Mouse (Mus musculus): ENCODE data around the gene Plekha6. TPM values are rescaled to one million over a fixed set of nuclear protein-coding genes. Genes with fewer than 3 reads are reported as not detected.

Gene Plekha6
- polyA plus RNA-seq, 1 experiment from 2014 or later, result 2.5 TPM

DNA sequence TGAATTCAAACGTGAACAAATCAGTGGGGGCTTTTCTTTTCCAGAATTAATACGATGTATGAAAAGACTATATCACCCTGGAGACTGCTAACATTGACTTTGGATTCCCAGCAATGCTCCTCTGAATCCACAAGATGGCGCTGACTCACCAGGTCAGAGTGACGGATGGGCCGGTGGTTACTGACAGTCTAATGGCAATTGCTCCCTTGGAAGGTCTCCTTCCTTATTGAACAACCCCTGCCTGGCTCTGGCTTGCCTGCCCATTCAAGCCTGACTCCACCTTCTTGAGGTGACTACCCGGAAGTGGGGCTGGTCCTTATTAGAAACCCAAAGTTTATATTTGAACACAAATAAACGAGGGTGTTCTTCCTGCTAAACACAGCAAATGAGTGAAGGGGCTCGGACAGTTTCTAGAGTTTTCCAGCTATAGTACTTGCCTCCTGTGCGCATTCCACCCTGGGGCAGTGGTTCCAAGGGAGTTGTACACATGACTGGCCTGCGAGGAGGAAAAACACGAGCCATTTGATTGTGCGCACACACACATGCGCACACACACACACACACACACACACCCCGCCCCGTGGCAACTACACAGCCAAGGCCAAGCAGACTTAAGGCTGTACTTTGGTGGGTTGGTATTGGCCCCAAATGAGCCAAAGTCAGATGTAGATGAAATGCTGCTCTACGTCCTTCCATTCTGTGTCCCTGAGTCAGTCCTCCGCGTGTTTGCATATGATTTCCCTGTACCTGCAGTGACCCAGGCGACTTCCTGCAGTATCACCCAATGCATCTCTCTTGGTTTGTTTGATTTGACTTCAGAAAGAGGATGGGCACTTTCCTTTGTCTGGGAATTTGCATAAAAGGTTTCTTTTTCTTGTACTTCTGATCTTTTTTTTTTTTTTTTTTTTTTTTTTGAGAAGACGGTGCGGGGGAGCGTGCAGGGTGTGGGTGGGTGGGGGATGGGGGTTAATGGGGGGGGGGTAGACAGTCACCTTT is 17.7 kb upstream of the Plekha6 start:
- Histone ChIP-seq H3K4me3 (replicated peaks) (no peak overlapping the region), H3K9ac (no peak overlapping the region), H3K9me3 (replicated peaks) (no peaks in the 10 kb centered on the region), H3K27me3 (no peaks in the 10 kb centered on the region), H3K4me2 (no peak overlapping the region), H3K27ac (replicated peaks) (no peak overlapping the region), H3K4me1 (replicated peaks) (no peaks in the 10 kb centered on the region), H3K36me3 (replicated peaks) (peaks cover 16% of the 10 kb centered on the region)
- ATAC-seq (ENCODE audit: insufficient read depth), result no peak
- WGBS (ENCODE audit: insufficient replicate concordance), result 56% methylated on average over 22 of the region's 22 CpGs

DNA sequence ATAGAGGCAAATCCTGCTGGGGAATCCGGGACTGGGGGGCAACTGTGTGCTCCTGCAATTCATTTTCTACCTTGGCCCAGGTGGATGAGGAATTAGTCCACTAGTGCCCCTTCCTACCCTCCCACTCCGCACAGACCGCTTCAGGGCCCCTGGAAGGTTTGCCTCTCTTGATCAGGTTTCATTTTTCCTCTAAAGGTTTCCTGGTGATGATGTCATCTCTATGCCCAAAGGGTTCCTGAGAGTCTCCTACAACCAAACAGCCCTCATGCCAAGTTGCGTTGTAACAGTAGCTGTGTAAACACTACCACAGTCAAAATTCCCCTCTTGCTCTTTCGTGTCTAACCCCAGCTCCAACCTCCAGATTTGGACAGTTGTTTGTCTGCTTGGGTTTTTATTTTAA is 16.7 kb upstream of the Plekha6 start:
- no peak for ATAC-seq (ENCODE audit: insufficient read depth)
- no peak overlapping the region for H3K4me2 ChIP-seq

DNA sequence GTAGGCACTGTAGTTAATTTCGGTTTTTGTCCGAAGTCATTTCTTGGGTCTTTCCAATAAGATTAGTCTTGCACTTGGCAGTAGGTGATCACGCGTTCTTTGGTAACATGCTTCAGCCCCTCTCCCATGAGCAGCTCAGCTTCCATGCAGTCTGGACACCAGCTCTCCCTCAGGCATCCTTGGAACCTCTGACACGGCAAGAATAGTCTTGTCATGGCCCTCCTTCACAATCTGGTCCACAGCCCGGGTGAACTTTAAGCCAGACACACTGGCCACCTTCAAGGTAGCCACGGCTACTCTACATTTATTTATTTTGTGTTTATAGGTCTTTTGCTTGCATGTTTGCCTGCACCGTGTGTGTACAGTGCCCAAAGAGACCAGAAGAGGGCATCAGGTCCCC is 15.9 kb upstream of the Plekha6 start:
- no peak overlapping the region for H3K4me3 ChIP-seq (replicated peaks)
- no peak for ATAC-seq (ENCODE audit: insufficient read depth)
- H3K9me3 ChIP-seq (replicated peaks), result no peaks in the 10 kb centered on the region
- no peak overlapping the region for H3K4me2 ChIP-seq
- H3K27ac ChIP-seq (replicated peaks), result no peak overlapping the region
- H3K36me3 ChIP-seq (replicated peaks), result no peaks in the 10 kb centered on the region
- H3K9ac ChIP-seq, result no peak overlapping the region
- no peaks in the 10 kb centered on the region for H3K4me1 ChIP-seq (replicated peaks)
- no peaks in the 10 kb centered on the region for H3K27me3 ChIP-seq
- WGBS (ENCODE audit: insufficient replicate concordance), result 74% methylated on average over 8 of the region's 8 CpGs

More for the DNA sequence above, 16.7 kb upstream of the Plekha6 start:
- H3K9me3 ChIP-seq (replicated peaks), result no peaks in the 10 kb centered on the region
- no peak overlapping the region for H3K4me3 ChIP-seq (replicated peaks)
- no peaks in the 10 kb centered on the region for H3K4me1 ChIP-seq (replicated peaks)
- no peaks in the 10 kb centered on the region for H3K27me3 ChIP-seq
- no peak overlapping the region for H3K9ac ChIP-seq
- no peak overlapping the region for H3K27ac ChIP-seq (replicated peaks)
- peaks cover 6% of the 10 kb centered on the region for H3K36me3 ChIP-seq (replicated peaks)
- 75% methylated on average over 5 of the region's 5 CpGs for WGBS (ENCODE audit: insufficient replicate concordance)

DNA sequence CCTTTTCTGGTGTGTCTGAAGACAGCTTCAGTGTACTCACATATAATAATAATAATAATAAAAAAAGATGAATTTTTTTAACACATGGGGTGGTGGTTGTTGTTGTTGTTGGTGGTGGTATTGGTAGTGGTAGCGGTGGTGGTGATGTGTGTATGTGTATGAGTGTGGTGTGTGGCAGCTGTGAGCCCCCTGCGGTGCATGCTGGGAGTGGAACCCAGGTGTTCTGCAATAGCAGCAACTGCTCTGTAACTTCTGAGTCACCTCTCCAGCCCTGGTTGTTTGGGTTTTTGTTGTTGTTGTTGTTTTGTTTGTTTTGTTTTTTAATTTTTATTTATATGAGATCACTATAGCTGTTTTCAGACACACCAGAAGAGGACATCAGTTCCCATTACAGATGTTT is 13.5 kb upstream of the Plekha6 start:
- Histone ChIP-seq H3K4me2 (no peak overlapping the region), H3K9me3 (replicated peaks) (no peaks in the 10 kb centered on the region), H3K4me3 (replicated peaks) (no peak overlapping the region), H3K36me3 (replicated peaks) (no peaks in the 10 kb centered on the region), H3K27ac (replicated peaks) (no peak overlapping the region), H3K27me3 (no peaks in the 10 kb centered on the region), H3K4me1 (replicated peaks) (no peaks in the 10 kb centered on the region), H3K9ac (no peak overlapping the region)
- ATAC-seq (ENCODE audit: insufficient read depth), result no peak
- 74% methylated on average over 2 of the region's 2 CpGs for WGBS (ENCODE audit: insufficient replicate concordance)

DNA sequence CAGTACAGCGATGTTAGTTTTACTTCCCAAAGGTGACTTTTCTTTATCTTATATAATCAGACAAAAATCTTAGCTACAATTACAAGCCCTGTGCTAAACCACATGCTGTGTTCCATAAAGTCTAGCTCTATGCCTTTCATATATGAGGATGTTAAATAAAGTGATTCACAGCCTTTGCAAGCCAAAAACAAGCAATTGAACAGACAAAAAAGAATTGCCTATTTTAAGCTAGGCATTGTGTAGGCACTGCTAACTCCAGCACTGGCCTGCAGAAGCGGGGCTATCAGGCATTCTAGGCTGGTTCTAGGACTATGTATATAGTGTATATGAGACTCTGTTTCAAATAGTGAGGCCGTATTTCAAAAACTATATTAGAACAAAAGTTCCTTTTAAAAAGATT is 11.8 kb upstream of the Plekha6 start:
- Histone ChIP-seq H3K9ac (no peak overlapping the region), H3K4me3 (replicated peaks) (no peak overlapping the region), H3K27ac (replicated peaks) (no peak overlapping the region), H3K4me1 (replicated peaks) (no peaks in the 10 kb centered on the region), H3K36me3 (replicated peaks) (no peaks in the 10 kb centered on the region), H3K27me3 (peaks cover 1% of the 10 kb centered on the region; the same call in 1 of the 2 replicates), H3K4me2 (no peak overlapping the region), H3K9me3 (replicated peaks) (no peaks in the 10 kb centered on the region)
- no peak for ATAC-seq (ENCODE audit: insufficient read depth)
- 76% methylated on average over 3 of the region's 3 CpGs for WGBS (ENCODE audit: insufficient replicate concordance)

DNA sequence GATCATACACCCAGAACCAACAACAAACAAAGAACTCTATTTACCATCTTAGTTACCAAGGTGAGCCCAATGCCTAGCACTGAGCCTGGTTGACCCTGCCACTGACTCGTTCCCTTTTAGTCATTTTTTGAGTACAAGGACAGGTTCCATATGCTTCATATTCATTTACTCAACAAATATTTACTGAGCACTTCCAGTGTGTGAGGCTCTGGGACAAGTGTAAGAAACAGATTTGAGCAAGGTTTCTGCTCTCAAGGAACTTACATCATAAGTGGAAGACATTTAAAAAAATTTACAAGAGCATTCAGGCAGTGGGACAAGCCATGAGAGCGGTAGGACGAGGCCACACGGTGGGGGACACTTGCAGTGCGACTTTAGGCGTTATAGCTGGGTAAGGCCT is 8.7 kb upstream of the Plekha6 start:
- Histone ChIP-seq H3K36me3 (replicated peaks) (no peaks in the 10 kb centered on the region), H3K9me3 (replicated peaks) (no peaks in the 10 kb centered on the region), H3K4me2 (no peak overlapping the region), H3K27me3 (peaks cover 27% of the 10 kb centered on the region), H3K4me1 (replicated peaks) (no peaks in the 10 kb centered on the region), H3K4me3 (replicated peaks) (no peak overlapping the region), H3K27ac (replicated peaks) (no peak overlapping the region), H3K9ac (no peak overlapping the region)
- ATAC-seq (ENCODE audit: insufficient read depth), result no peak
- WGBS (ENCODE audit: insufficient replicate concordance), result 68% methylated on average over 6 of the region's 6 CpGs

DNA sequence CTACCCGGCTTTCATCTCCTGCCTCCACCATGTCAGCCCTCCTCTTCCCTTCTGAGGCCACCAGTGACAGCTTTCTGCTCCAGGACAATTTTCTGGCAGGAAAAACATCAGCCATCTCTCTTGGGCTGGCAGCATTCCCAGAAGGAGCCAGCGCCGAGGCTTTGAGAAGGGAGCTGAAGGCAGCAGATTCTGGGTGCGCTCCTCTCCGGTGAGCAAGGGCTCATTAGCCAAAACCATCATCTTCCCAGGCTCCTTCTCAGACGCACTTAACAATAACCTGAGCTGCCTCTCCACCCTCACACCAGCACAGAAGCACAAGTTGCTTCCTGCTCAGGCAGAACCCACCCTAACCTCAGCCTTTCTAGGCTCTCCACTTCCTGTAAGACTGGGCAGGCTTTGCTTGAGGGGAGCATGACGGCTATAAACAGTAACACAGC is 4.9 kb upstream of the Plekha6 start:
- Histone ChIP-seq H3K36me3 (replicated peaks) (no peaks in the 10 kb centered on the region), H3K4me1 (replicated peaks) (peaks cover 10% of the 10 kb centered on the region; the same call in 1 of the 2 replicates), H3K4me3 (replicated peaks) (no peak overlapping the region), H3K9ac (no peak overlapping the region), H3K27me3 (peaks cover 64% of the 10 kb centered on the region), H3K9me3 (replicated peaks) (no peaks in the 10 kb centered on the region), H3K4me2 (peak overlapping the region; percentile 35), H3K27ac (replicated peaks) (no peak overlapping the region)
- 21% methylated on average over 7 of the region's 7 CpGs for WGBS (ENCODE audit: insufficient replicate concordance)
- no peak for ATAC-seq (ENCODE audit: insufficient read depth)

DNA sequence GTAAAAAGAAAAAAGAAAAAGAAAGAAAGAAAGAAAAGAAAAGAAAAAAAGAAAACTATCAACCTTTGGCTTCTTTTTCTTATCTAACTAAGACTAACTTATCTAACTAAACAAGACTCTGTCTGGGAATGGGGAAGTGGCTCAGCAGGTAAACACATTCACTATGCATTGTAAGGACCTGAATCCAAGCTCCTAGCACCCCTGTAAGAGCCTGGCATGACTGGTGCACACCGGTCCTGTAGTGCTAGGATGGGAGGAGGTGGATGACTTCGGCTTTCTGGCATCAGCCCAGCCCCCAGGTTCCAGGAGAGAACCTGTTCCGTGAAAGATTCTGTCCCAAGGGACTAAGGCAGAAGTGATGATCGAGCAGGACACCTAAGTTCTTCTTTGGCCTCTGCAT is 2.5 kb upstream of the Plekha6 start:
- WGBS (ENCODE audit: insufficient replicate concordance), result 50% methylated on average over 4 of the region's 4 CpGs
- H3K4me3 ChIP-seq (replicated peaks), result no peak overlapping the region
- H3K4me1 ChIP-seq (replicated peaks), result peaks cover 16% of the 10 kb centered on the region; the same call in 1 of the 2 replicates
- no peak for ATAC-seq (ENCODE audit: insufficient read depth)
- no peaks in the 10 kb centered on the region for H3K36me3 ChIP-seq (replicated peaks)
- no peak overlapping the region for H3K27ac ChIP-seq (replicated peaks)
- H3K4me2 ChIP-seq, result no peak overlapping the region
- peaks cover 88% of the 10 kb centered on the region for H3K27me3 ChIP-seq
- H3K9me3 ChIP-seq (replicated peaks), result no peaks in the 10 kb centered on the region
- H3K9ac ChIP-seq, result no peak overlapping the region

DNA sequence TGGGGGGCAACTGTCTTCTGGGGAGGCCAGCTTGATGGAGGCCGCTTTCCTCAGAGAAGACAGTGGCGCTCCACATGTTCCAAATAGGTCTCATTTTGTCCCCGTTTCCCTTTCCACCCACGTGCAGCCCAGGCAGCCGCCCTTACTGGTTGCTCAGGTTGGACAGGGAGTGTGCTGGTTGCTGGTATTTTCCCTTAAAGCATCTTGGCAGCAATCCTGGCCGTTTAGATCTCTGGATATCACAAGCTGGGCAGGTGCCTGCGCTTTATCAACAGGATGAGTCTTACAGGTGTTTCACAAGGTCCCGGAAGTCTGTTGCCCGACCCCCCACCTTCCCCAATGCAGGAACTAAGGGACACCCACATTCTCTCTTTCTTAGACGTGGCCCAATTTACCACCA is 2.0 kb upstream of the Plekha6 start:
- Histone ChIP-seq H3K4me2 (no peak overlapping the region), H3K9ac (no peak overlapping the region), H3K27ac (replicated peaks) (no peak overlapping the region), H3K27me3 (peaks cover 93% of the 10 kb centered on the region), H3K36me3 (replicated peaks) (no peaks in the 10 kb centered on the region), H3K4me1 (replicated peaks) (peaks cover 16% of the 10 kb centered on the region; the same call in 1 of the 2 replicates), H3K9me3 (replicated peaks) (no peaks in the 10 kb centered on the region), H3K4me3 (replicated peaks) (no peak overlapping the region)
- no peak for ATAC-seq (ENCODE audit: insufficient read depth)
- 56% methylated on average over 10 of the region's 10 CpGs for WGBS (ENCODE audit: insufficient replicate concordance)

DNA sequence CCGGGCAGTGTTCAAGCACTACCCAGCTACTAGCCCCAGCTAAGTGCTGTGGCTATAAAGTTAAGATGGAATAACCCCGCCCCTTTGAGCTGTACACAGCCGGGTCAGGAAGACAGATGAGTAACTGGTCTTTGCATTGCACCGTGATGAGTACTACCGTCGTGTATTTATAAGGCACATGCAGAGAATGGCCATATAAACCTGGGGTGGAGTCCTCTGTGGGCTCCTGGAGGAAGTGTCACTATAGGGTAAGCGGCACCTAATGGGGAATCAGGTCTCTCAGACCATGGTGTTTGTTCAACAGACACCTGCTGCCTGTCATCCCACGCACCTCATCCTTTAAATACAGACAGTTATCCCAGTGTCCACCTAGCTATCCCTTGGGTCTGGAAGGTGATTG is 1.0 kb upstream of the Plekha6 start:
- no peak for ATAC-seq (ENCODE audit: insufficient read depth)
- Histone ChIP-seq H3K4me2 (no peak overlapping the region), H3K4me1 (replicated peaks) (peaks cover 16% of the 10 kb centered on the region; the same call in 1 of the 2 replicates), H3K27me3 (peaks cover 93% of the 10 kb centered on the region), H3K36me3 (replicated peaks) (no peaks in the 10 kb centered on the region), H3K9me3 (replicated peaks) (no peaks in the 10 kb centered on the region), H3K9ac (no peak overlapping the region), H3K4me3 (replicated peaks) (no peak overlapping the region), H3K27ac (replicated peaks) (no peak overlapping the region)
- WGBS (ENCODE audit: insufficient replicate concordance), result 29% methylated on average over 8 of the region's 8 CpGs

DNA sequence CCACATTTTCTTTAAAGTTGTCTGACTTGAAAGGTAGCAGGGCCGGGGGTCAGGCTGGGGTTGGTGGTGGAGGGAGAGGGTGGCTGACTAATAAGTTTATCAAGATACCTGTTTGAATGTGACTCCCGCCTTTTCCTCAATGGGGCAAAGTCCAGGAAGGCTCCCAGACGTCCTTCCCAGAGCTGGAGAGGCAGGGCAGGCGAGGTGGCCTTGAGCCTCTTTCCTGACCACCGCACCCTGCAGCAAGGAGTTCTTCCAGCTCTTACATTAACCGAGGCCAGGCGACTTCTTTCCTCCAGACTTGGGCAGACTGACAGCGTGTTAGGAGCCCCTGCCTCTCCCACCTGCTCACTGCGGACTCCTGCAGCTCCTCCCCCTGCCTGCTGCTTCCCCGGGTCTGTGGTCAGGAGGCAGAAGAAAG is 591 bp downstream of the Plekha6 start:
- H3K4me1 ChIP-seq (replicated peaks), result peaks cover 25% of the 10 kb centered on the region
- no peak overlapping the region for H3K27ac ChIP-seq (replicated peaks)
- H3K4me3 ChIP-seq (replicated peaks), result peak overlapping the region; percentile 47
- peaks cover 94% of the 10 kb centered on the region for H3K27me3 ChIP-seq
- H3K4me2 ChIP-seq, result peak overlapping the region; percentile 70
- no peaks in the 10 kb centered on the region for H3K9me3 ChIP-seq (replicated peaks)
- ATAC-seq (ENCODE audit: insufficient read depth), result no peak
- no peaks in the 10 kb centered on the region for H3K36me3 ChIP-seq (replicated peaks)
- WGBS (ENCODE audit: insufficient replicate concordance), result 0% methylated on average over 10 of the region's 10 CpGs
- H3K9ac ChIP-seq, result no peak overlapping the region
